Mouse (Mus musculus): Measurements from ENCODE around the gene Arsb. TPM values are rescaled to one million over a fixed set of nuclear protein-coding genes. Genes with fewer than 3 reads are reported as not detected.

The Arsb gene
- polyA plus RNA-seq, 2 experiments from 2014 or later: 6.9 to 8.0 TPM

DNA sequence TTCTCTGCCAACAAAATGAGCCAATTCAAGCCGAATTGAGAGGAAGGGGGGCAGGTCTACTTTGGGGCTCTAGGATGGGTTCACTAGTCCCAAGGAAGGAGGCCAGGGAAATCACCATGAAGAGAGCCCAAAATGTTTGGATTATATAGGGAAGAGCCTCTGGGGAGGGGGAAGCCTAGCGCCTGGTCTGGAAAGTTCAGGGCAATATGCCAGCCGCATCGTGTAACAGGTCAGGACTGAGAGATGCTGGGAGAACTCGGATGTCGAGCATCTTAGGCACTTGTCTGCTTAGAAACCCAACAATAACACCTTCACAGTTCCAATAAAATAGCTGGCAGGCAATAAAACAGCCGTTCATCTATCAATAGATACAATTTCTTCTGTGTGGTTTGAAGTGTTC, 216.2 kb downstream of the Arsb start:
- ATAC-seq: no peak

DNA sequence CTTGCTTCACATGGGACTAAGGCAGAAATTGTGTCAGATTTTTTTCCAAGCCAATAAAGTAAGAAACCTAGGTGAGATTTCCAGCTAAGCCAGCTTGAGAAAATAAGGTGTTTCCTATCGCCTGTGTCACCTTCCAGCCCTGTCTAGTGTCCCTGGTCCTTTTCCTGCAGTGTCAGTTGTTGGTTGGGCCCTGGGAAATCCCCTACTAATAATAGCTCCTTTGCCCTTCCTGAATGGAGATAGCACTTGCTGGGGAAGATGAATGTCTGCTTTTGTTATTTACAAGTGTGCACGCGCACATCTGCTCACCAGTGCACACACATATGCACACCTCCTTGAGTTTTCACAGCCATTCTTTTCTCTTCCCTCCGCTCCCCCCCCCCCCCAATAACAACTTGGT, 217.8 kb downstream of the Arsb start:
- peak; percentile 38 for ATAC-seq

DNA sequence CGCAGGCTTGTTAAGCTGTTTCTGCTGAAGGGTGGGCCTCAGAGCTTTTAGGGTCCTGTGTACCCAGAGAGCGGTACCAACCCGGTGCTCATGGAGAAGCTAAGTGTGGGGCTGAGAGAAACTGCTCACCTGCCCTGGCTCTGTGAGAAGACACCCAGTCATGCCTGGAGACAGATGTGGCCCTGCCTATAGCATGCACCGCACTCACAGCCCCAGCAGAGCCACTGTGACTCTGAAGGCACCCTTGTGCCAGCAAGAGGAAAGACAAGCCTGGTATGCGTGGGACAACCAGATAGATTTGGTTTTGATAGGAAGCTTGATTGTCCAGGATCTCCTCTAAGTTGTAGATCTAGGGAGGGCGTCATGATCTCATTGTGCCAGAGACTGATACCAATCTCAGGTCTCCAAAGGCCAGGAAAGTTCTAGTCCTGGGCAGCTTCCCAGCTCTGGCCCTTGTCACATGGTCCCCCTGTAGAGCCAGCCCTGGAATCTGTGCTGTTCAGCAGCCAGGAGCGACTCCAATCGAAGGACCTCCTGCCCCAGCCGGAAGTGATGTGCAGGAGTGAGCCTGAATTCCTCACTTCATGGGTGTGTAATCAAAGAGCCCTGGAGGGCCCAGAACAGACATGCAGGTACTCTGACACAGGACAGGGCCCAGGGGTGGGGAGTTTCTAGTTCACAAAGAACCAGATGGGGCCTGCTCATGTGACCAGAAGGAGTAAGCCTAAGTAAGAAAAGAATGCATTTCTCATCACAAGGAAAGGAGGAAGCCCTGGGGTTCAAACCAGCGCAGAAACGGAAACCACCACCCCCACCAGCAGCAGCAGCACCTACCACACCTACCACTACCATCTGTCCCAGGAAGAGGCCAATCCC, 218.5 kb downstream of the Arsb start:
- peak; percentile 62 for ATAC-seq

DNA sequence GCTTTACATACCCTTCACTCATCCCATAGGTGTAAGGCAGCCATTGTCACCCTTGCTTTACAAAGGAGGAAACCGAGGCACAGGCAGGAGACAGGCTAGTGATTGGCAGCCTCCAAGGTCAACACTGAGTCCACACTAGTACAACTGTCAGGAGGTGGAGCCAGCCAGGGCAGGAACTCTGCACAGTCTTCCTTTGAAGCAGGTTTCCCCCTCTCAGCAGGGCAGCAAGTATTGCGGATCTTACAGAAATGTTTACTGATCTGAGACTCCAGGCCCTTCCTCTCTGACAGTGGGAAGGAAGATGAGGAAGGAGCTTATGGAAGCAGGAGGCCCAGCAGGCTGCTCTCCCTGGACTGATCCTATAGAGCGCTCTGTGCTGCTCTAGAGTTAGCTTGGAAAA, 219.4 kb downstream of the Arsb start:
- ATAC-seq: no peak

DNA sequence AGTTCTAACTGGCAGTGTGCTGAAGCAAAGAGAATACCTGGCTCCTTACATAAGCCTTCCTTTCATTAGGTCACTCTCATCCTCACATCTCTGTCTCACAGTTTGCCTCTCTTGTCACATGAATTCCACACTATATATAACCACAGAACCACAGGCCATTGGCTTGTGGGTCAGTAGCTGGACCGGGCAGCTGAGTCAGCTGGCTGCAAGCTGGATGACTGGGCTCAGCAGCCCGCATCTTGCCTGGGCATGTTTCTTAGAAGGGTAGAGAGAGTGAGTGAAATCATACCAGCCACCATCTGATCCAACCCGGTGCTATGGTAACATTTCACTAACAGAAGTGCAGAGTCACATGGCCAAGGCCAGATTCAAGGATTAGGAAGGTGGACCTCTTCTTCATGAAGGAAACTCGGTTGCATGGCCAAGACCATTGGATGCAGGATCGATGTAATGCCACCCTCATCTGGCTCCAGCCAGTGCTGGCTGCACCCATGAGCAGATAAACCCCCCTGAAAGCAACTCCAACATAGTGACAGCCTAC, 221.0 kb downstream of the Arsb start:
- ATAC-seq: no peak

Other genes starting within 250 kb of the Arsb start
- gene Bhmt, start 133.7 kb upstream of the Arsb start, polyA plus RNA-seq (2017; shearing (Covaris generic)): under 1 TPM in 1 of 2 experiments, not detected in 1; 0.57 TPM
- under 1 TPM in 1 of 2 experiments, not detected in 1; 0.22 TPM for gene Bhmt2, start 97.3 kb upstream of the Arsb start, polyA plus RNA-seq (2017; shearing (Covaris generic))
- gene Dmgdh, start 97.2 kb upstream of the Arsb start, polyA plus RNA-seq (2017; shearing (Covaris generic)): not detected